Mouse (Mus musculus): Measurements from ENCODE around the gene Ift80. TPM values are rescaled to one million over a fixed set of nuclear protein-coding genes. Genes with fewer than 3 reads are reported as not detected.
"Not testable (repeated sequence)": the region's sequence is repeated elsewhere in the genome, so short reads cannot be mapped to it uniquely, and the experiment has no call there.

Ift80 gene
- total and polyA plus RNA-seq, 2 experiments = 0.98 to 4.1 TPM

DNA sequence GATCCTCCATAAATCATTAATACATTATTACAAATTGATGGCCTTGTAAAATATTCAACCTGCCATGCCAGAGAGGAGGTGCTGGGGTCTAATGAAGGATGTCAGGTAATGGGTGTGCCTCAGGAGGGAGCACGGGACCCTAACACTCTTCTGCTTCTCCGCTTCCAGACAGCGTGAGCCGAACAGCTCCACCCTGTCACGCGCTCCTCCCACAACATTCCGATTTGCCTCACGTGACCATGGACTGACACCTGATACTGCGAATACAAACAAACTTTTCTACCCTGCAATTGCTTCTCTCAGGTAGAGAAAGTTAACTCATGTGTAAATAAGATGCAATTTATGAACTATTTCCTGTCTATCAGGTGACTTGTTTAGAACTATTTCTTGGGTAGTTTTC, 75.8 kb downstream of the Ift80 start:
- peaks cover 3% of the 10 kb centered on the region for H3K4me1 ChIP-seq (ENCODE audit: control insufficient read depth, insufficient read depth, low read length)
- no peak overlapping the region for H3K27ac ChIP-seq (replicated peaks; ENCODE audit: insufficient read depth, low read depth, low read length)
- DNase-seq (ENCODE audit: extremely low read depth, low read depth, low spot score) = no peak
- no peak overlapping the region for H3K4me3 ChIP-seq (ENCODE audit: insufficient read depth, low read depth, low read length)
- no peaks in the 10 kb centered on the region for H3K79me2 ChIP-seq (ENCODE audit: control insufficient read depth, insufficient read depth, low read length)
- 93% methylated on average over 9 of the region's 9 CpGs for WGBS
- no peaks in the 10 kb centered on the region for H3K27me3 ChIP-seq (ENCODE audit: control insufficient read depth, insufficient read depth, low read length)
- TF ChIP-seq CTCF (IDR thresholded peaks at IDR 0.05; ENCODE audit: low read depth, low read length) = no peak
- no peak for TF ChIP-seq POLR2A (IDR thresholded peaks at IDR 0.05; ENCODE audit: extremely low read depth, insufficient read depth, low read length)
- H3K9ac ChIP-seq (ENCODE audit: low read depth, low read length) = no peak overlapping the region
- H3K36me3 ChIP-seq (ENCODE audit: control insufficient read depth, insufficient read depth, low read length) = peaks cover 3% of the 10 kb centered on the region; the same call in 1 of the 2 replicates

GRCm38 (mm10) chr3:68907509-68907908, 96.9 kb downstream of the Ift80 start:
- H3K27me3 ChIP-seq (ENCODE audit: control insufficient read depth, insufficient read depth, low read length) = no peaks in the 10 kb centered on the region
- no peaks in the 10 kb centered on the region for H3K79me2 ChIP-seq (ENCODE audit: control insufficient read depth, insufficient read depth, low read length)
- TF ChIP-seq CTCF (IDR thresholded peaks at IDR 0.05; ENCODE audit: low read depth, low read length) (no peak), POLR2A (IDR thresholded peaks at IDR 0.05; ENCODE audit: extremely low read depth, insufficient read depth, low read length) (no peak)
- DNase-seq (ENCODE audit: extremely low read depth, low read depth, low spot score) = no peak
- H3K36me3 ChIP-seq (ENCODE audit: control insufficient read depth, insufficient read depth, low read length) = peaks cover 2% of the 10 kb centered on the region; the same call in 1 of the 2 replicates
- H3K4me3 ChIP-seq (ENCODE audit: insufficient read depth, low read depth, low read length) = no peak overlapping the region
- WGBS = 96% methylated on average over 4 of the region's 4 CpGs
- no peak overlapping the region for H3K27ac ChIP-seq (replicated peaks; ENCODE audit: insufficient read depth, low read depth, low read length)
- no peak overlapping the region for H3K9ac ChIP-seq (ENCODE audit: low read depth, low read length)
- no peaks in the 10 kb centered on the region for H3K4me1 ChIP-seq (ENCODE audit: control insufficient read depth, insufficient read depth, low read length)

GRCm38 (mm10) chr3:68904902-68905778, 99.2 kb downstream of the Ift80 start:
- no peaks in the 10 kb centered on the region for H3K27me3 ChIP-seq (ENCODE audit: control insufficient read depth, insufficient read depth, low read length)
- TF ChIP-seq CTCF (IDR thresholded peaks at IDR 0.05; ENCODE audit: low read depth, low read length) (no peak), POLR2A (IDR thresholded peaks at IDR 0.05; ENCODE audit: extremely low read depth, insufficient read depth, low read length) (no peak)
- H3K79me2 ChIP-seq (ENCODE audit: control insufficient read depth, insufficient read depth, low read length) = no peaks in the 10 kb centered on the region
- no peak overlapping the region for H3K27ac ChIP-seq (replicated peaks; ENCODE audit: insufficient read depth, low read depth, low read length)
- DNase-seq (ENCODE audit: extremely low read depth, low read depth, low spot score) = no peak
- no peak overlapping the region for H3K9ac ChIP-seq (ENCODE audit: low read depth, low read length)
- no peaks in the 10 kb centered on the region for H3K4me1 ChIP-seq (ENCODE audit: control insufficient read depth, insufficient read depth, low read length)
- 78% methylated on average over 2 of the region's 2 CpGs for WGBS
- no peak overlapping the region for H3K4me3 ChIP-seq (ENCODE audit: insufficient read depth, low read depth, low read length)
- no peaks in the 10 kb centered on the region for H3K36me3 ChIP-seq (ENCODE audit: control insufficient read depth, insufficient read depth, low read length)

GRCm38 (mm10) chr3:68902636-68903035, 101.7 kb downstream of the Ift80 start:
- H3K79me2 ChIP-seq (ENCODE audit: control insufficient read depth, insufficient read depth, low read length); H3K36me3 ChIP-seq (ENCODE audit: control insufficient read depth, insufficient read depth, low read length); H3K27me3 ChIP-seq (ENCODE audit: control insufficient read depth, insufficient read depth, low read length); H3K27ac ChIP-seq (replicated peaks; ENCODE audit: insufficient read depth, low read depth, low read length); H3K9ac ChIP-seq (ENCODE audit: low read depth, low read length); DNase-seq (ENCODE audit: extremely low read depth, low read depth, low spot score); H3K4me3 ChIP-seq (ENCODE audit: insufficient read depth, low read depth, low read length); H3K4me1 ChIP-seq (ENCODE audit: control insufficient read depth, insufficient read depth, low read length): not testable (repeated sequence)
- WGBS = 94% methylated on average over 20 of the region's 20 CpGs

- H3K9ac ChIP-seq (ENCODE audit: low read depth, low read length) = no peak overlapping the region
- H3K27me3 ChIP-seq (ENCODE audit: control insufficient read depth, insufficient read depth, low read length) = no peaks in the 10 kb centered on the region
- no peak overlapping the region for H3K27ac ChIP-seq (replicated peaks; ENCODE audit: insufficient read depth, low read depth, low read length)
- H3K4me3 ChIP-seq (ENCODE audit: insufficient read depth, low read depth, low read length) = no peak overlapping the region
- H3K36me3 ChIP-seq (ENCODE audit: control insufficient read depth, insufficient read depth, low read length) = no peaks in the 10 kb centered on the region
- no peak for TF ChIP-seq CTCF (IDR thresholded peaks at IDR 0.05; ENCODE audit: low read depth, low read length)
- TF ChIP-seq POLR2A (IDR thresholded peaks at IDR 0.05; ENCODE audit: extremely low read depth, insufficient read depth, low read length) = no peak
- no peak for DNase-seq (ENCODE audit: extremely low read depth, low read depth, low spot score)
- WGBS = 84% methylated on average over 5 of the region's 5 CpGs
- H3K4me1 ChIP-seq (ENCODE audit: control insufficient read depth, insufficient read depth, low read length) = no peaks in the 10 kb centered on the region
- no peaks in the 10 kb centered on the region for H3K79me2 ChIP-seq (ENCODE audit: control insufficient read depth, insufficient read depth, low read length)
Observed at GRCm38 (mm10) chr3:68897154-68897553, 107.2 kb downstream of the Ift80 start.

DNA sequence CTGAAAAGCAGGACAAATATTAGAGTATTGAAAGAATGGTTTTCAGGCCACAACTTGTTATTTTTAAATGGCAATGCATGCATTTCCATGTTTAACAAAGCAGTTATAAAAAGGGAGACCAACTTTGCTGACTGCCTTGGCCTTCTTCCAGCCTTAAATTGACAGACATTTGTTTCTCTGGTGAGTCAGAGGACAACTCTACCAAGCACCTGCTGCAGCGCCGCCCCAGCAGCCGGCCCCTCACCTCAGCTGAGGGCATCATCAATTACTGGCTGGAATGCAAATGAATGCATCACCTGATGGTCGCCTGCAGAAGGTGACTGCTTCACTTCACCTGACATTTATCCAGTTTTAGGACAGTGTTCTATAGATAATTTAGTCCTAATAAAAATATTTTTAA, 108.9 kb downstream of the Ift80 start:
- WGBS = 75% methylated on average over 4 of the region's 4 CpGs
- Histone ChIP-seq H3K9ac (ENCODE audit: low read depth, low read length) (no peak overlapping the region), H3K27ac (replicated peaks; ENCODE audit: insufficient read depth, low read depth, low read length) (no peak overlapping the region), H3K4me3 (ENCODE audit: insufficient read depth, low read depth, low read length) (no peak overlapping the region), H3K27me3 (ENCODE audit: control insufficient read depth, insufficient read depth, low read length) (no peaks in the 10 kb centered on the region), H3K79me2 (ENCODE audit: control insufficient read depth, insufficient read depth, low read length) (no peaks in the 10 kb centered on the region), H3K4me1 (ENCODE audit: control insufficient read depth, insufficient read depth, low read length) (no peaks in the 10 kb centered on the region), H3K36me3 (ENCODE audit: control insufficient read depth, insufficient read depth, low read length) (no peaks in the 10 kb centered on the region)
- TF ChIP-seq CTCF (IDR thresholded peaks at IDR 0.05; ENCODE audit: low read depth, low read length) (no peak), POLR2A (IDR thresholded peaks at IDR 0.05; ENCODE audit: extremely low read depth, insufficient read depth, low read length) (no peak)
- DNase-seq (ENCODE audit: extremely low read depth, low read depth, low spot score) = no peak

Measured in liver, adult 2 months (tissue).